Mouse (Mus musculus): Measurements from ENCODE around the gene Ddhd1.

- TF ChIP-seq USF1 (IDR thresholded peaks at IDR 0.05; ENCODE audit: low read depth) (no peak), POLR2AphosphoS2 (IDR thresholded peaks at IDR 0.05; ENCODE audit: insufficient read length, low read depth) (no peak), MAX (IDR thresholded peaks at IDR 0.05; ENCODE audit: low read depth) (no peak), SRF (IDR thresholded peaks at IDR 0.05; ENCODE audit: control insufficient read depth, insufficient read length, low read depth) (no peak), POLR2A (IDR thresholded peaks at IDR 0.05; ENCODE audit: insufficient read length, low read depth) (no peak), E2F4 (IDR thresholded peaks at IDR 0.05; ENCODE audit: insufficient read depth) (no peak), MYOG (IDR thresholded peaks at IDR 0.05; ENCODE audit: control insufficient read depth in 1 of 3, insufficient read depth in 1 of 3, insufficient read length in 2 of 3, low read depth in 2 of 3) (no peak), TCF12 (IDR thresholded peaks at IDR 0.05; ENCODE audit: insufficient read depth, poor library complexity, severe bottlenecking) (no peak), REST (IDR thresholded peaks at IDR 0.05; ENCODE audit: insufficient read depth, insufficient read length) (no peak)
Observed at GRCm38 (mm10) chr14:45647632-45648031, 10.3 kb downstream of the Ddhd1 start.

Measured in myocyte (in vitro differentiated cells).